Mouse (Mus musculus): ENCODE results near the gene Parp1. TPM values are rescaled to one million over a fixed set of nuclear protein-coding genes. Genes with fewer than 3 reads are reported as not detected.

The Parp1 gene
- 64.3 TPM for total RNA-seq (2023)

DNA sequence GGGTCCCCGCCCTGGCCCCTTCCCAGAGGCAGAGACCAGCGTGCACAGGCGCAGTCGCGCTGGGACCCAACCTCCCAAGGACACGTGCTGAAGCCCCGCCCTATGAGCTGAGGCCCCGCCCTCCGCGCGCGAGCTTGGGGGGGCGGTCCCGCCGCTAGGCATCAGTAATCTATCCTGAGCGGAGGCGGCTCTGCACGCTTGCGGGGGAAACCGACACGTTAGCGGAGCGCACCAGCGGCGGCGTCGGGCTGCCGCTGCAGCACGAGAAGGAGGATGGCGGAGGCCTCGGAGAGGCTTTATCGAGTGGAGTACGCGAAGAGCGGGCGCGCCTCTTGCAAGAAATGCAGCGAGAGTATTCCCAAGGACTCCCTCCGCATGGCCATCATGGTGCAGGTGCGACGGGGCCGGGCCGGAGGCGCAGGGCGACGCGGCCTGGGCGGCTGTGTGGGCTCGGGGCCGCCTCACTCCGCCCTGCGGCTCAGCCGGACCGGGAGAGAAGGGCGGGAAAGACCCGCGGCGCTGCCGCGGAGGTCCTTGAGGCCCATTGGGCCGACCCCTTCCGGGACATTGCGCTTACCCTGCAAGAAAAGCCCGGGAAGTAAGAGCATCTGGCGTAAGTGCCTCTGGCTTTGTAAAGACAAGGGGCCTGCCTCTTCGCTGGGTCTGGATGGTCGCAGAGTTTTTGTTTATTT, at the start of gene Parp1:
Gene Parp1, plus strand, starts transcription at position 164 of the 692 bp plus-strand sequence.

DNA sequence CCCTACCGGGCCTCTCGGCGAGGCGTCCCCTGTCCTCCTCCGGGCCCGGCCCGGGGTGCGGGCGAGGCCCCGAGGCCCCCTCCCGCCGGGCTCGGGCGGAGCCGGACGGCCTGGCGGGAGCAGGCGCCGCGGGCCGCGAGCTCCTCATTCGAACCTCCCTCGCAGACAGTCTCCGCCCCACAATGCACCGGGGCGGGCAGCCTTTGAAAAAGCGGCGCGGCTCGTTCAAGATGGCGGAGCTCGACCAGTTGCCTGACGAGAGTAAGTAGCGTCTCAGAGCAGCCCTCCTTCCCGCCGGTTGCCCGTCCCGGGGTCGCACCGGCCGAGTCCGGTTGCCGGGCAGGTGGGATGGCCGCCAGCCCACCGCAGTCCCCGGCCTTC, 72.4 kb downstream of the Parp1 start, which contains the start of gene Lin9:
Gene Lin9, plus strand, starts transcription at position 14 of the 381 bp plus-strand sequence.

Other genes starting within 250 kb of the Parp1 start
- 386 TPM for gene Itpkb, start 238.4 kb upstream of the Parp1 start, total RNA-seq (2023)
- gene Stum, start 85.4 kb upstream of the Parp1 start, total RNA-seq (2023): 0.77 TPM
- gene Lin9, start 72.2 kb downstream of the Parp1 start, total RNA-seq (2023): 14.7 TPM
- not detected for gene Mixl1, start 128.1 kb downstream of the Parp1 start, total RNA-seq (2023)
- gene Acbd3, start 157.1 kb downstream of the Parp1 start, total RNA-seq (2023): 52.3 TPM
- gene H3f3a, start 245.0 kb downstream of the Parp1 start, total RNA-seq (2023): 705 TPM

Measured in CD4-positive naive resting alpha-beta T cell, adult 57 days (primary cell).